Mouse (Mus musculus): ENCODE results near the gene Usp30.

GRCm38 (mm10) chr5:114106391-114106935 is 41.2 kb downstream of the Usp30 start:
- TF ChIP-seq ZNF384 (IDR thresholded peaks at IDR 0.05; ENCODE audit: low read depth, low read length): no peak
- TF ChIP-seq CHD2 (IDR thresholded peaks at IDR 0.05; ENCODE audit: low read depth, low read length): no peak
